Mouse (Mus musculus) E14TG2a.4 (cell line): ENCODE measurements around the gene Fam71b.

Source experiments
- CTCF ChIP-seq: conservative IDR thresholded peaks from 2 replicates; pipeline ENCODE4 v1.5.1; 2014; ENCODE audit warnings: low read length
- POU5F1 ChIP-seq: IDR thresholded peaks from 2 replicates; pipeline ENCODE4 v1.6.1; 2014; ENCODE audit warnings: low read length, borderline replicate concordance

DNA sequence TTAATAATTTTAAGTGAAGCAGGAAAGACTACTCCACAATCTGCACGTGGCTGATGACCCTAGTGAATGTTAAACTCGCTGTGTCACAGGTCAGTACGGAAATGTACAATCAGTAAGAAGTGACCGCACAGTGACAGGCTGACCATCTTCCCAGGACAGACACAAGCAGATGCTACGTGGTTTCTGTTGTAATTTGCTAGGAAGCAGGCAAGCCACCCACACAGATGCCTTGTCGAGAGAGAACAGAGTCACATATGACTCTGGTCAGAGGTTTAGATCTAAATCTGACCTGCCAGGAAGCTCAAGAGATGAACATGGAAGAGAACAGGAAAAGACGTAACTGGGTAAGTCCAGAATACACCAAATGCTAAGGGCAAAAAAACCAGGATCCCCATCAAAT, 3.5 kb upstream of the Fam71b start:
- TF ChIP-seq CTCF (no peak), POU5F1 (no peak)
